ENCODE assay signal across 31 mouse cellular contexts in the genomic region with DNA sequence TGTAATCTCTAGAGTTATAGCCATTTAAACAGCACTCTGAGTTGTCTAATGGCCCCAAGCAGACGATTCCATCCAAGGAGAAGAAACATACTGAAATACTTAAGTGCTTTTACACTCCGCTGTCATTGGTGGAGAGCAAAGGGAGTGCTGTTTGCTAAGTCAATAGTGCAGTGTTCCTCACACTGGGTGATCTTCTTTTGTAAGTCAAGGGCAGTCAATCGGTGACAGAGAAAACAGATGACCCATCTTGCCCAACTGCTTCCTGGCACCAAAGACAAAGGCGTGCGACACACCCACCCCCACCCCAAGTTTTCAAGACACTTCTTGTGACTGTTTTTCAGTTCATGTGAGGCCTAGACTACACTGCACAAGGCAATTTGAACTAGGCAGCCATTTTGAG. TPM values are rescaled to one million over a fixed set of nuclear protein-coding genes. Genes with fewer than 3 reads are reported as not detected.
DNase-seq lines count a peak whose midpoint lies in the region; ATAC-seq and TF ChIP-seq lines count a peak whose summit lies in the region.
"Had no signal": no experiment of that assay in that cellular context is flagged by ENCODE, and none has a peak within 500 bp of the region (broad histone marks: within the 10 kb centered on the region; RNA-seq: fewer than 3 reads in every experiment).

No protein-coding gene starts in this region.

- no peak overlapping the region for H3K4me2 ChIP-seq in liver, embryonic 16.5 days (ENCODE audit: low read depth, low read length)
- no peak overlapping the region for H3K4me2 ChIP-seq in liver, embryonic 12.5 days
- H3K4me2 ChIP-seq in liver, postnatal 0 days (ENCODE audit: low read depth, low read length) = no peak overlapping the region
- H3K4me2 ChIP-seq: embryonic facial prominence, embryonic 13.5 days; forebrain, embryonic 12.5 days; forebrain, embryonic 15.5 days; heart, embryonic 12.5 days; heart, embryonic 15.5 days; hindbrain, embryonic 13.5 days; intestine, embryonic 15.5 days had no signal

- peak; percentile 10 for DNase-seq in adrenal gland, adult 2 months
- DNase-seq in adrenal gland, adult 8-10 months = no peak
- no peak for DNase-seq in liver, postnatal 0 days
- no peak for DNase-seq in heart, embryonic 10.5 days (ENCODE audit: low spot score)
- DNase-seq: adrenal gland, postnatal 25 days; B cell, adult 2 months; cerebellum, adult 11-12 months; cerebellum, adult 8-10 months; cerebellum, postnatal 10 days; cerebellum, postnatal 36 days; embryo, embryonic 11 days; gastrocnemius, postnatal 25 days; heart, postnatal 10 days; heart, postnatal 36 days had no signal

- TF ChIP-seq CTCF in liver, postnatal 0 days (IDR thresholded peaks at IDR 0.05; ENCODE audit: low read depth) = no peak

- ATAC-seq in liver, embryonic 16.5 days (ENCODE audit: low read depth) = no peak
- ATAC-seq in liver, embryonic 12.5 days = no peak
- no peak for ATAC-seq in liver, postnatal 0 days
- ATAC-seq: forebrain, embryonic 15.5 days; hindbrain, embryonic 16.5 days; intestine, embryonic 15.5 days had no signal

- peak overlapping the region; percentile 71 for H3K27ac ChIP-seq in liver, embryonic 16.5 days (ENCODE audit: low read length)
- no peak overlapping the region for H3K27ac ChIP-seq in liver, embryonic 12.5 days
- H3K27ac ChIP-seq in liver, postnatal 0 days (ENCODE audit: low read depth) = peak overlapping the region; percentile 86
- H3K27ac ChIP-seq in heart, embryonic 10.5 days = no peak overlapping the region
- H3K27ac ChIP-seq: embryonic facial prominence, embryonic 10.5 days; embryonic facial prominence, embryonic 13.5 days; forebrain, embryonic 12.5 days; forebrain, embryonic 15.5 days; heart, embryonic 15.5 days; hindbrain, embryonic 10.5 days; hindbrain, embryonic 13.5 days; intestine, embryonic 15.5 days had no signal

- H3K4me3 ChIP-seq in liver, embryonic 16.5 days (ENCODE audit: low read depth, low read length) = no peak overlapping the region
- H3K4me3 ChIP-seq in liver, embryonic 12.5 days = no peak overlapping the region
- no peak overlapping the region for H3K4me3 ChIP-seq in liver, postnatal 0 days (ENCODE audit: low read depth, low read length)
- H3K4me3 ChIP-seq in heart, embryonic 10.5 days = no peak overlapping the region
- H3K4me3 ChIP-seq: embryonic facial prominence, embryonic 10.5 days; embryonic facial prominence, embryonic 13.5 days; erythroblast, embryonic 14.5 days; forebrain, embryonic 12.5 days; forebrain, embryonic 15.5 days; heart, embryonic 12.5 days; heart, embryonic 15.5 days; hindbrain, embryonic 10.5 days; hindbrain, embryonic 13.5 days; intestine, embryonic 15.5 days had no signal

- whole genome bisulfite sequencing in liver, embryonic 16.5 days (ENCODE audit: insufficient replicate concordance) = 67% methylated on average over 5 of the region's 5 CpGs
- 69% methylated on average over 5 of the region's 5 CpGs for WGBS in liver, embryonic 12.5 days (ENCODE audit: insufficient replicate concordance)
- 49% methylated on average over 5 of the region's 5 CpGs for WGBS in liver, postnatal 0 days (ENCODE audit: insufficient replicate concordance)
- 81% methylated on average over 5 of the region's 5 CpGs for WGBS in heart, embryonic 10.5 days

- no peak overlapping the region for H3K9ac ChIP-seq in liver, embryonic 16.5 days (ENCODE audit: low read depth, low read length)
- no peak overlapping the region for H3K9ac ChIP-seq in liver, embryonic 12.5 days
- H3K9ac ChIP-seq in liver, postnatal 0 days (replicated peaks) = no peak overlapping the region
- H3K9ac ChIP-seq: embryonic facial prominence, embryonic 13.5 days; forebrain, embryonic 12.5 days; forebrain, embryonic 15.5 days; heart, embryonic 12.5 days; heart, embryonic 15.5 days; hindbrain, embryonic 13.5 days; intestine, embryonic 15.5 days had no signal

- H3K4me1 ChIP-seq in liver, embryonic 16.5 days (ENCODE audit: control insufficient read depth, low read depth, low read length) = peaks cover 10% of the 10 kb centered on the region
- peaks cover 31% of the 10 kb centered on the region for H3K4me1 ChIP-seq in liver, embryonic 12.5 days
- H3K4me1 ChIP-seq in liver, postnatal 0 days (ENCODE audit: insufficient read depth) = peaks cover 9% of the 10 kb centered on the region
- peaks cover 9% of the 10 kb centered on the region; the same call in 1 of the 2 replicates for H3K4me1 ChIP-seq in heart, embryonic 10.5 days

- H3K36me3 ChIP-seq in liver, embryonic 16.5 days (ENCODE audit: control insufficient read depth, insufficient read depth) = no peaks in the 10 kb centered on the region
- H3K36me3 ChIP-seq in liver, embryonic 12.5 days = peaks cover 5% of the 10 kb centered on the region
- H3K36me3 ChIP-seq in liver, postnatal 0 days (replicated peaks; ENCODE audit: insufficient read depth, low read length) = 0 out of 2 replicates have a peak, but pooled peaks cover 5% of the 10 kb centered on the region
- peaks cover 5% of the 10 kb centered on the region for H3K36me3 ChIP-seq in heart, embryonic 10.5 days
- H3K36me3 ChIP-seq: intestine, embryonic 15.5 days had no signal

- H3K9me3 ChIP-seq in liver, embryonic 16.5 days (replicated peaks; ENCODE audit: control insufficient read depth, low read length) = no peaks in the 10 kb centered on the region
- no peaks in the 10 kb centered on the region for H3K9me3 ChIP-seq in liver, embryonic 12.5 days (replicated peaks)
- H3K9me3 ChIP-seq in liver, postnatal 0 days (ENCODE audit: low read length) = no peaks in the 10 kb centered on the region
- no peaks in the 10 kb centered on the region for H3K9me3 ChIP-seq in heart, embryonic 10.5 days
- H3K9me3 ChIP-seq: embryonic facial prominence, embryonic 10.5 days; embryonic facial prominence, embryonic 13.5 days; forebrain, embryonic 12.5 days; forebrain, embryonic 15.5 days; heart, embryonic 12.5 days; heart, embryonic 15.5 days; hindbrain, embryonic 10.5 days; hindbrain, embryonic 13.5 days; intestine, embryonic 15.5 days had no signal

- TF ChIP-seq EP300 in liver, postnatal 0 days (IDR thresholded peaks at IDR 0.05; ENCODE audit: low read depth) = peak; percentile 80

- H3K27me3 ChIP-seq in liver, embryonic 16.5 days (ENCODE audit: control insufficient read depth, insufficient read depth, low read depth, low read length) = no peaks in the 10 kb centered on the region
- no peaks in the 10 kb centered on the region for H3K27me3 ChIP-seq in liver, embryonic 12.5 days (replicated peaks)
- no peaks in the 10 kb centered on the region for H3K27me3 ChIP-seq in liver, postnatal 0 days (ENCODE audit: insufficient read depth, low read length)
- H3K27me3 ChIP-seq in heart, embryonic 10.5 days (ENCODE audit: insufficient read depth, poor library complexity, severe bottlenecking) = no peaks in the 10 kb centered on the region
- H3K27me3 ChIP-seq: CH12.LX; embryonic facial prominence, embryonic 13.5 days; forebrain, embryonic 12.5 days; forebrain, embryonic 15.5 days; heart, embryonic 12.5 days; heart, embryonic 15.5 days; hindbrain, embryonic 13.5 days; intestine, embryonic 15.5 days had no signal

RNA-seq across cellular contexts. Expression of gene Fgb, which starts 2.4 kb away (rescaled TPM):
- 1 to 10 TPM in 1 of 2 experiments, under 1 TPM in 1; 0.28 to 5.6 TPM for total RNA-seq in adrenal gland, adult 2 months (2021)
- 0.11 TPM in 1 of 2 replicates, not detected in the other for polyA plus RNA-seq in adrenal gland, adult 2 months (2012; rRNA removed)
- under 1 TPM in 3 of 4 experiments, not detected in 1; 0.10 to 0.46 (median 0.26) TPM for total RNA-seq in adrenal gland, adult 8-10 months (2022)
- 794 and 880 TPM in 2 replicates for polyA plus RNA-seq in liver, embryonic 16.5 days (2015; fragmentation: Nextera tagmentation; extraction: Ambion mirVana)
- polyA plus RNA-seq in liver, embryonic 12.5 days (2016; fragmentation: Nextera tagmentation; extraction: Ambion mirVana) = 139 and 143 TPM in 2 replicates
- 2,723 and 3,190 TPM in 2 replicates for polyA plus RNA-seq in liver, postnatal 0 days (2015; fragmentation: Nextera tagmentation; extraction: Ambion mirVana)
- 1.5 and 43.0 TPM in 2 replicates for polyA plus RNA-seq in heart, embryonic 10.5 days (2016; fragmentation: Nextera tagmentation; extraction: Ambion mirVana)
- total RNA-seq: adrenal gland, postnatal 25 days; CH12.LX; gastrocnemius, postnatal 25 days; heart, adult 8-10 months; heart, postnatal 36 days; MEL had no signal
- polyA plus RNA-seq: cortical plate, adult 2 months; embryonic facial prominence, embryonic 10.5 days; embryonic facial prominence, embryonic 13.5 days; forebrain, embryonic 12.5 days; forebrain, embryonic 15.5 days; hindbrain, embryonic 10.5 days; hindbrain, embryonic 13.5 days; hindbrain, embryonic 16.5 days had no signal

RNA-seq across cellular contexts. Expression of gene Plrg1, which starts 3.2 kb away (rescaled TPM):
- total RNA-seq in adrenal gland, adult 2 months (2021) = 10 to 100 TPM; 49.0 to 50.2 TPM
- 12.4 and 16.0 TPM in 2 replicates for polyA plus RNA-seq in adrenal gland, adult 2 months (2012; rRNA removed)
- total RNA-seq in adrenal gland, adult 8-10 months (2022) = 10 to 100 TPM; 46.5 to 54.5 (median 49.4) TPM
- 40.9 and 45.1 TPM in 2 replicates for polyA plus RNA-seq in liver, embryonic 16.5 days (2015; fragmentation: Nextera tagmentation; extraction: Ambion mirVana)
- polyA plus RNA-seq in liver, embryonic 12.5 days (2016; fragmentation: Nextera tagmentation; extraction: Ambion mirVana) = 66.2 and 69.4 TPM in 2 replicates
- polyA plus RNA-seq in liver, postnatal 0 days (2015; fragmentation: Nextera tagmentation; extraction: Ambion mirVana) = 29.6 and 29.9 TPM in 2 replicates
- 78.3 and 101 TPM in 2 replicates for polyA plus RNA-seq in heart, embryonic 10.5 days (2016; fragmentation: Nextera tagmentation; extraction: Ambion mirVana)

RNA-seq across cellular contexts. Expression of gene Fga, which starts 26.2 kb away (rescaled TPM):
- 10 to 100 TPM in 1 of 2 experiments, under 1 TPM in 1; 0.66 to 13.3 TPM for total RNA-seq in adrenal gland, adult 2 months (2021)
- 0.12 TPM in 1 of 2 replicates, not detected in the other for polyA plus RNA-seq in adrenal gland, adult 2 months (2012; rRNA removed)
- 1 to 10 TPM in 1 of 4 experiments, under 1 TPM in 1, not detected in 2; 0.93 to 1.6 TPM for total RNA-seq in adrenal gland, adult 8-10 months (2022)
- 1,431 and 1,544 TPM in 2 replicates for polyA plus RNA-seq in liver, embryonic 16.5 days (2015; fragmentation: Nextera tagmentation; extraction: Ambion mirVana)
- 190 and 194 TPM in 2 replicates for polyA plus RNA-seq in liver, embryonic 12.5 days (2016; fragmentation: Nextera tagmentation; extraction: Ambion mirVana)
- polyA plus RNA-seq in liver, postnatal 0 days (2015; fragmentation: Nextera tagmentation; extraction: Ambion mirVana) = 4,366 and 4,944 TPM in 2 replicates
- 0.78 and 22.1 TPM in 2 replicates for polyA plus RNA-seq in heart, embryonic 10.5 days (2016; fragmentation: Nextera tagmentation; extraction: Ambion mirVana)
- total RNA-seq: CH12.LX; gastrocnemius, postnatal 25 days; heart, adult 8-10 months; heart, postnatal 36 days; MEL had no signal
- polyA plus RNA-seq: cortical plate, adult 2 months; embryonic facial prominence, embryonic 10.5 days; embryonic facial prominence, embryonic 13.5 days; forebrain, embryonic 12.5 days; forebrain, embryonic 15.5 days; hindbrain, embryonic 10.5 days; hindbrain, embryonic 13.5 days; hindbrain, embryonic 16.5 days had no signal

RNA-seq across cellular contexts. Expression of gene Fgg, which starts 44.6 kb away (rescaled TPM):
- 10 to 100 TPM in 1 of 2 experiments, under 1 TPM in 1; 0.38 to 10.9 TPM for total RNA-seq in adrenal gland, adult 2 months (2021)
- 0.63 TPM in 1 of 2 replicates, not detected in the other for polyA plus RNA-seq in adrenal gland, adult 2 months (2012; rRNA removed)
- 1 to 10 TPM in 1 of 4 experiments, under 1 TPM in 2, not detected in 1; 0.21 to 1.2 (median 0.67) TPM for total RNA-seq in adrenal gland, adult 8-10 months (2022)
- 1,261 and 1,385 TPM in 2 replicates for polyA plus RNA-seq in liver, embryonic 16.5 days (2015; fragmentation: Nextera tagmentation; extraction: Ambion mirVana)
- polyA plus RNA-seq in liver, embryonic 12.5 days (2016; fragmentation: Nextera tagmentation; extraction: Ambion mirVana) = 170 and 179 TPM in 2 replicates
- 4,762 and 5,621 TPM in 2 replicates for polyA plus RNA-seq in liver, postnatal 0 days (2015; fragmentation: Nextera tagmentation; extraction: Ambion mirVana)
- polyA plus RNA-seq in heart, embryonic 10.5 days (2016; fragmentation: Nextera tagmentation; extraction: Ambion mirVana) = 0.70 and 40.7 TPM in 2 replicates
- total RNA-seq: CH12.LX; gastrocnemius, postnatal 25 days; heart, postnatal 10 days; heart, postnatal 36 days; MEL had no signal
- polyA plus RNA-seq: cortical plate, adult 2 months; embryonic facial prominence, embryonic 13.5 days; erythroblast, embryonic 14.5 days; forebrain, embryonic 12.5 days; forebrain, embryonic 15.5 days; hindbrain, embryonic 10.5 days; hindbrain, embryonic 13.5 days; hindbrain, embryonic 16.5 days had no signal

Comparison
In these comparisons a context has a peak if more than half of its experiments do, and no peak if none do; other contexts are left out.
1. H3K27ac ChIP-seq: peak in liver, embryonic 16.5 days (single experiment) and liver, postnatal 0 days (single experiment); none in liver, embryonic 12.5 days (single experiment) and heart, embryonic 10.5 days (single experiment).